Mouse (Mus musculus) c-Kit-positive CD71-negative TER-119-negative erythroid progenitor cells, embryonic 14.5 days (primary cell): ENCODE measurements at regions not wholly inside any gene's neighbourhood (a gene's known extent, or its start where the extent isn't known, plus 50 kb on each side); places are given as distances from the start of the nearest gene placed in this dataset.

Source experiments
- DNase-seq: peaks from one replicate; pipeline ENCODE4 v3.0.0-alpha.2; 2013; ENCODE audit warnings: low read depth

GRCm38 (mm10) chr8:116120067-116120466 is 384.7 kb upstream of the Dynlrb2 start:
- DNase-seq = no peak

- no peak for DNase-seq
Measured at GRCm38 (mm10) chr8:116117919-116118318, 386.9 kb upstream of the Dynlrb2 start.

GRCm38 (mm10) chr8:116116625-116117024 is 388.1 kb upstream of the Dynlrb2 start:
- DNase-seq = no peak

GRCm38 (mm10) chr8:116115811-116116372 is 388.9 kb upstream of the Dynlrb2 start:
- DNase-seq = no peak

GRCm38 (mm10) chr8:116114978-116115377 is 389.8 kb upstream of the Dynlrb2 start:
- no peak for DNase-seq

GRCm38 (mm10) chr8:116114502-116114901 is 390.3 kb upstream of the Dynlrb2 start:
- DNase-seq = no peak

GRCm38 (mm10) chr8:116111168-116111567 is 393.6 kb upstream of the Dynlrb2 start:
- no peak for DNase-seq

- DNase-seq = no peak
Measured at GRCm38 (mm10) chr8:116096666-116097065, 389.1 kb upstream of the Maf start.

GRCm38 (mm10) chr8:116083156-116083555 is 375.6 kb upstream of the Maf start:
- no peak for DNase-seq

GRCm38 (mm10) chr8:116078849-116079407 is 371.3 kb upstream of the Maf start:
- DNase-seq = no peak

GRCm38 (mm10) chr8:116071497-116071896 is 363.9 kb upstream of the Maf start:
- DNase-seq = no peak

- no peak for DNase-seq
Measured at GRCm38 (mm10) chr8:116069538-116069937, 361.9 kb upstream of the Maf start.

GRCm38 (mm10) chr8:116067978-116068375 is 360.4 kb upstream of the Maf start:
- DNase-seq = no peak

GRCm38 (mm10) chr8:116067182-116067977 is 359.8 kb upstream of the Maf start:
- DNase-seq = no peak

- DNase-seq = no peak
Measured at GRCm38 (mm10) chr8:116065871-116066270, 358.3 kb upstream of the Maf start.

GRCm38 (mm10) chr8:116065327-116065726 is 357.7 kb upstream of the Maf start:
- DNase-seq = no peak

GRCm38 (mm10) chr8:116064562-116064961 is 357.0 kb upstream of the Maf start:
- DNase-seq = no peak

- DNase-seq = no peak
Measured at GRCm38 (mm10) chr8:116063541-116063940, 355.9 kb upstream of the Maf start.

- DNase-seq = no peak
Measured at GRCm38 (mm10) chr8:116053483-116053882, 345.9 kb upstream of the Maf start.

GRCm38 (mm10) chr8:116053043-116053442 is 345.4 kb upstream of the Maf start:
- no peak for DNase-seq

- DNase-seq = no peak
Measured at GRCm38 (mm10) chr8:116048480-116048879, 340.9 kb upstream of the Maf start.

GRCm38 (mm10) chr8:116046859-116047258 is 339.3 kb upstream of the Maf start:
- no peak for DNase-seq

- DNase-seq = no peak
Measured at GRCm38 (mm10) chr8:116045526-116045925, 337.9 kb upstream of the Maf start.
